Mouse (Mus musculus) MEL (cell line): ENCODE results near the gene Ecm2. TPM values are rescaled to one million over a fixed set of nuclear protein-coding genes. Genes with fewer than 3 reads are reported as not detected.

ENCODE experiments used
- DNase-seq: peaks from one replicate; pipeline ENCODE4 v3.0.0; 2011; ENCODE audit warnings: low read depth, low spot score
- H3K27ac ChIP-seq: 2 replicates; pipeline ENCODE4 v1.5.1; 2012; ENCODE audit warnings: low read depth, mild to moderate bottlenecking, control low read depth, low read length, moderate library complexity; ENCODE audit not compliant: control insufficient read depth
- H3K27me3 ChIP-seq, 2 experiments: fragments of 150-350 bp in 1 of 2; sonication (generic) in 1 of 2; 2 replicates each; pipeline ENCODE4 v1.6.1; 2012; ENCODE audit warnings: low read length in 2 of 2, mild to moderate bottlenecking in 2 of 2, improper control_type of control experiment in 1 of 2, moderate library complexity in 1 of 2; ENCODE audit not compliant: insufficient read depth in 2 of 2, control insufficient read depth in 1 of 2
- H3K36me3 ChIP-seq, 2 experiments: 2 replicates each; pipeline ENCODE4 v1.6.1; 2012 to 2014; ENCODE audit warnings: low read length in 2 of 2, improper control_type of control experiment in 1 of 2, inconsistent platforms in 1 of 2, mild to moderate bottlenecking in 1 of 2; ENCODE audit not compliant: insufficient read depth in 2 of 2, control insufficient read depth in 1 of 2
- H3K4me1 ChIP-seq, 2 experiments: fragments of 150-350 bp in 1 of 2; sonication (generic) in 1 of 2; 2 replicates each; pipeline ENCODE4 v1.6.1; 2012; ENCODE audit warnings: low read length in 2 of 2, improper control_type of control experiment in 1 of 2, mild to moderate bottlenecking in 1 of 2; ENCODE audit not compliant: insufficient read depth in 2 of 2, control insufficient read depth in 1 of 2
- H3K4me3 ChIP-seq, 2 experiments: fragments of 150-350 bp in 1 of 2; sonication (generic) in 1 of 2; 2 replicates each; pipeline ENCODE4 v1.5.1; 2012; ENCODE audit warnings: low read depth in 2 of 2, low read length in 2 of 2, mild to moderate bottlenecking in 2 of 2, moderate library complexity in 2 of 2, control low read depth in 1 of 2, improper control_type of control experiment in 1 of 2; ENCODE audit not compliant: control insufficient read depth in 1 of 2, insufficient read depth in 1 of 2
- H3K79me2 ChIP-seq: 2 replicates; pipeline ENCODE4 v1.6.1; 2012; ENCODE audit warnings: mild to moderate bottlenecking, low read length, moderate library complexity; ENCODE audit not compliant: control insufficient read depth, poor library complexity, insufficient read depth
- H3K9ac ChIP-seq: 2 replicates; pipeline ENCODE4 v1.6.1; 2012; ENCODE audit warnings: low read depth, mild to moderate bottlenecking, control low read depth, low read length, moderate library complexity; ENCODE audit not compliant: control insufficient read depth, poor library complexity, severe bottlenecking
- H3K9me3 ChIP-seq: fragments of 150-350 bp; sonication (generic); replicated peaks from 2 replicates; pipeline ENCODE4 v1.6.1; 2012; ENCODE audit warnings: mild to moderate bottlenecking, low read length, improper control_type of control experiment, moderate library complexity; ENCODE audit not compliant: insufficient read depth
- CHD2 ChIP-seq: IDR thresholded peaks from 2 replicates; pipeline ENCODE4 v1.6.1; 2011; ENCODE audit warnings: low read length, improper control_type of control experiment
- CTCF ChIP-seq, 3 experiments: IDR thresholded peaks in 2 of 3; conservative IDR thresholded peaks in 1 of 3; 2 replicates each; pipeline ENCODE4 v1.5.1; 2011 to 2012; ENCODE audit warnings: low read length in 3 of 3, low read depth in 2 of 3, mild to moderate bottlenecking in 2 of 3, improper control_type of control experiment in 1 of 3, inconsistent platforms in 1 of 3, mixed read lengths in 1 of 3, moderate library complexity in 1 of 3; ENCODE audit not compliant: control insufficient read depth in 1 of 3, insufficient read depth in 1 of 3, poor library complexity in 1 of 3, severe bottlenecking in 1 of 3
- E2F4 ChIP-seq: IDR thresholded peaks from 2 replicates; pipeline ENCODE4 v1.6.1; 2011; ENCODE audit warnings: low read depth, low read length, improper control_type of control experiment, borderline replicate concordance
- HCFC1 ChIP-seq: IDR thresholded peaks from 2 replicates; pipeline ENCODE4 v1.6.1; 2012; ENCODE audit warnings: low read depth, mild to moderate bottlenecking, inconsistent platforms, low read length, improper control_type of control experiment, moderate library complexity
- KAT2A ChIP-seq: conservative IDR thresholded peaks from 2 replicates; pipeline ENCODE4 v1.6.1; 2012; ENCODE audit warnings: low read depth, low read length, improper control_type of control experiment, inconsistent platforms
- MAX ChIP-seq: IDR thresholded peaks from 2 replicates; pipeline ENCODE4 v1.6.1; 2011; ENCODE audit warnings: low read length, improper control_type of control experiment
- MAZ ChIP-seq: IDR thresholded peaks from 2 replicates; pipeline ENCODE4 v1.6.1; 2012; ENCODE audit warnings: low read depth, mild to moderate bottlenecking, inconsistent platforms, low read length, improper control_type of control experiment
- MXI1 ChIP-seq: IDR thresholded peaks from 2 replicates; pipeline ENCODE4 v1.6.1; 2011; ENCODE audit warnings: mild to moderate bottlenecking, low read depth, low read length, improper control_type of control experiment
- MYB ChIP-seq: IDR thresholded peaks from 2 replicates; pipeline ENCODE4 v1.6.1; 2011; ENCODE audit warnings: mild to moderate bottlenecking, low read depth, low read length, improper control_type of control experiment
- MYC ChIP-seq: IDR thresholded peaks from 2 replicates; pipeline ENCODE4 v1.6.1; 2011; ENCODE audit warnings: low read depth, mild to moderate bottlenecking, low read length, improper control_type of control experiment, moderate library complexity
- NELFE ChIP-seq: IDR thresholded peaks from 2 replicates; pipeline ENCODE4 v1.6.1; 2011; ENCODE audit warnings: low read depth, low read length, improper control_type of control experiment
- POLR2AphosphoS5 ChIP-seq: IDR thresholded peaks from 2 replicates; pipeline ENCODE4 v1.6.1; 2012; ENCODE audit warnings: low read depth, borderline replicate concordance, mild to moderate bottlenecking, inconsistent platforms, low read length, moderate library complexity, mixed read lengths
- RAD21 ChIP-seq: IDR thresholded peaks from 2 replicates; pipeline ENCODE4 v1.6.1; 2011; ENCODE audit warnings: mild to moderate bottlenecking, low read depth, low read length, improper control_type of control experiment
- SMC3 ChIP-seq: IDR thresholded peaks from 2 replicates; pipeline ENCODE4 v1.6.1; 2011; ENCODE audit warnings: low read depth, low read length, improper control_type of control experiment
- TAL1 ChIP-seq: IDR thresholded peaks from 2 replicates; pipeline ENCODE4 v1.6.1; 2012; ENCODE audit warnings: mild to moderate bottlenecking, inconsistent platforms, low read length, moderate library complexity, mixed read lengths
- TBP ChIP-seq: IDR thresholded peaks from 2 replicates; pipeline ENCODE4 v1.8.0; 2011; ENCODE audit warnings: low read depth, low read length, improper control_type of control experiment
- ZNF384 ChIP-seq: IDR thresholded peaks from 2 replicates; pipeline ENCODE4 v1.6.1; 2012; ENCODE audit warnings: low read depth, mild to moderate bottlenecking, inconsistent platforms, low read length, improper control_type of control experiment
- polyA plus RNA-seq, 2 experiments: library from polyadenylated mRNA; stranded (reverse) in 1 of 2; unstranded in 1 of 2; fragments of >175 nt in 1 of 2; fragments of >200 nt in 1 of 2; gene quantifications; 2 replicates each; pipeline versions ENCODE4 v1.2.1 to v1.2.4; 2012; ENCODE audit warnings: low replicate concordance in 2 of 2, low read depth in 1 of 2; ENCODE audit not compliant: insufficient read length in 2 of 2, insufficient read depth in 1 of 2, missing spikeins in 1 of 2
- total RNA-seq: library from RNA; depleted of rRNA; stranded (reverse); fragments of 300-350 nt; gene quantifications from 2 replicates; pipeline ENCODE4 v1.2.3, GENCODE M21; 2012; rRNA removed

Gene Ecm2
- total RNA-seq (0.04 and 0.07 TPM in 2 replicates), polyA plus RNA-seq (under 1 TPM in 1 of 2 experiments, not detected in 1; 0.08 TPM)

GRCm38 (mm10) chr13:49504510-49504909, at the start of gene Ecm2:
TSS of gene Ecm2 (plus strand) at chr13:49504810.
- Histone ChIP-seq H3K79me2 (no peaks in the 10 kb centered on the region), H3K27me3 (no peaks in the 10 kb centered on the region), H3K4me3 (no peak within 1 kb of the TSS), H3K27ac (no peak within 1 kb of the TSS), H3K9me3 (no peaks in the 10 kb centered on the region), H3K9ac (no peak within 1 kb of the TSS), H3K36me3 (no peaks in the 10 kb centered on the region; a peak in 1 of 4 replicates), H3K4me1 (no peaks in the 10 kb centered on the region)
- TF ChIP-seq TBP (no peak), RAD21 (no peak), KAT2A (no peak), MAX (no peak), MYB (no peak), SMC3 (no peak), E2F4 (no peak), TAL1 (no peak), POLR2AphosphoS5 (no peak), HCFC1 (no peak)
- no peak for DNase-seq

GRCm38 (mm10) chr13:49460276-49460675, 44.3 kb upstream of the Ecm2 start:
- H3K4me1 ChIP-seq: no peaks in the 10 kb centered on the region
- no peak overlapping the region for H3K9ac ChIP-seq
- H3K36me3 ChIP-seq: peaks cover 0 to 3% of the 10 kb centered on the region in 2 experiments; a peak in 2 of 4 replicates
- no peak overlapping the region for H3K4me3 ChIP-seq
- TF ChIP-seq POLR2AphosphoS5 (no peak), ZNF384 (no peak), MXI1 (no peak), MAZ (no peak), RAD21 (no peak), NELFE (no peak), MYC (no peak), CHD2 (no peak), CTCF (IDR thresholded peaks at IDR 0.05 in 2 of 3, conservative IDR thresholded peaks at IDR 0.05 in 1 of 3; ENCODE audit: control insufficient read depth in 1 of 3, insufficient read depth in 1 of 3, low read depth in 2 of 3, low read length in 3 of 3, poor library complexity in 1 of 3, severe bottlenecking in 1 of 3) (no peak)
- no peaks in the 10 kb centered on the region for H3K79me2 ChIP-seq
- no peaks in the 10 kb centered on the region for H3K27me3 ChIP-seq
- H3K9me3 ChIP-seq: no peaks in the 10 kb centered on the region
- DNase-seq: no peak
- no peak overlapping the region for H3K27ac ChIP-seq
